Mouse (Mus musculus) liver, adult (tissue): ENCODE data around the gene Adipor2.

ENCODE experiments used
- GATA4 ChIP-seq: IDR thresholded peaks from 2 replicates; pipeline ENCODE4 v1.6.1; 2014; ENCODE audit warnings: mild to moderate bottlenecking, low read length; ENCODE audit not compliant: insufficient replicate concordance

Gene Adipor2

GRCm38 (mm10) chr6:119377613-119378012 lies 39.9 kb downstream of the Adipor2 start:
- TF ChIP-seq GATA4, result peak; percentile 77; the same call in 1 of the 2 replicates

DNA sequence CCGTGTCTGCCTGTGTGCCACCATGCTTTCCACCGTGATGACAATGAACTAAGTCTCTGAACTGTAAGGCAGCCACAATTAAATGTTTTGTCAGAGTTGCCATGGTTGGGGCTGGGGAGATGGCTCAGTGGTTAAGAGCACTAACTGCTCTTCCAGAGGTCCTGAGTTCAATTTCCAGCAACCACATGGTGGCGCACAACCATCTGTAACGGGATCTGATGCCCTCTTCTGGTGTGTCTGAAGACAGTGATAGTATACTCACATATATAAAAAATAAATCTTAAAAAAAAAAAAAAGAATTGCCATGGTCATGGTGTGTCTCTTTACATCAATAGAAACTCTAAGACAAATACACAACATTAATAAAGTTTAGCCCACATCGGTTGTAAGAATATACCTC lies 42.5 kb downstream of the Adipor2 start:
- no peak for TF ChIP-seq GATA4

DNA sequence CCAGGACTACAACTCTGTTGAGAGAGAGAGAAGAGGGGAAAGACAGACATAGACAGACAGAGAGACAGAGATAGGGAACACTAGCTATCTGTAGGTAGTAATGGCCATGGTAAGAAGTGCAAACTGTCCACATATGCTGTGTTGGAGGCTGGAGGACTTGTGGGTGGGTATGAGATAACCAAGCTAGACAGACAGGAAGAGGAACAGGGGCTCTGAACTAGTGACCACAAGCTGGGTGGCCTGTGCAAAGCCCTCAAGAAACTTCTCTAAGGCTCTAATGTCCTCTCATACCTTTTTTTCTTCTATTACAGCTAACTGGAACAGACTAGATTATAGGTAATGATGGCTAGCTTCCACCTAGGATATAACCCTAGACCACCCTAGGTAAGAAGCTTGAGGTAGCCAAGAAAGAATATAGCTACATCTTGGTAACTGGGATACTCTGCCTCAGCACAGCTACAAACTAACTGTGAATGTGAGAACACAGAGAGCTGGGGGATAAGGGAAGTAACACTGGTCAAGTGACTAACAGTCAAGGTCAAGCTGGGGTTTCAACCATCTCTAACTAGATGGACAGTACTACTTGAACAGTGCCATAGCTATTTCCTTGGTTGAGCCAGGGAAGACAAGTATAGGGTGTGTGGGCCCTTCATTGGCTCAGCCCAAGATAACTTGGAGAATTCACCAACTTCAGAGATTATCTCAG lies 44.4 kb downstream of the Adipor2 start:
- no peak for TF ChIP-seq GATA4

DNA sequence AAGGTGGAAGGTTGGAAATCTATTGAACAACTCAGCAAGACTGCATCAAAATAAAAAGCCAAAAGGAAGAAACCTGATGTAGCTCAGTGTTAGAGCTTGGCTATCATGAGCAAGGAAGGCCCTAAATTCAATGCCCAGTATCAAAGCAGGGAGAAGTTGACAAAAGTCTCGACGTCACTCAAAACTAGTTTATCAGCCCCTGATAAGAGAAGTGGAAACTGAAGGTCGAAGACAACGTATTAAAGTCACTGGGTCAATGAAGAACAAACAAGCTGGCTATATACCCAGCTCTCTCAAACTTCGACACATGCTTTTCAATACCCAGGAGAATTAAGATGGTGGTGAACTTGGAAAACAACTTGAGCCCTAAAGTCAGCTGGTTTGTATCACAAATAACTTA lies 45.3 kb downstream of the Adipor2 start:
- TF ChIP-seq GATA4, result no peak

- no peak for TF ChIP-seq GATA4
Observed at GRCm38 (mm10) chr6:119371624-119372023, 45.9 kb downstream of the Adipor2 start.

DNA sequence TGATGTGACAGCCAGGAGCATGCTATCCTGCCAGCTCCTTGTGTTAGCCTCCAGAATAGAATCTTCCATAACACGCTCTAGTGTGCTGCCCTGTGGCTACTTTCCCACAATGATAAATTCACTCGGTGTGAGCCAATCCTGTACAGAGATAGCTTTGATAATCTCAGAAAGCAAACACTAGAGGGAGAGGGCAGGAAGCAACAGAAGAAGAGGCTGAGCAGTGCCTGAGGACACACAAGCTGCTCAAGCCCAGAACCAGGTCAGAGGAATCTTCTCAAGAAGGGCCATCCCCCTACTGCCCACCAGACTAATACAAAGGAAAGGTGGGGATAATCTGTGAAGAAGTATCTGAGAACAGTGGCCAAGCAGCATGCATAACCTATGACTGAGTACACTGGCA lies 50.1 kb downstream of the Adipor2 start:
- no peak for TF ChIP-seq GATA4

DNA sequence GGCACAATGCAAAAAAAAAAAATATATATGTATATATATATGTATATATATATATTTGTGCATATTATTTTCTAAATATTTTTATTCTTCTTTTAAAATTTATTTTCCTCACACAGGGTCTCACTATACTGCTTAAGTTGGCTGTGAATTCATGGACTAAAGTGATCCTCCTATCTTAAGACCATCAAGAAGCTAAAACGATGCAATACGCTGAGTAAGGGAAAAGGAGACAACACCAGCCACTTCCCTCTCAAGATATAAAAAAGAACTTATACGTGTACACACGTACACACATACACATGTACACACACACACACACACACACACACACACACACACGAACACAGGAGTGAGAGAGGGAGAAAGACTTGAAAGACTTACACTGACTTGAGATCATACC lies 53.9 kb downstream of the Adipor2 start:
- TF ChIP-seq GATA4, result no peak

DNA sequence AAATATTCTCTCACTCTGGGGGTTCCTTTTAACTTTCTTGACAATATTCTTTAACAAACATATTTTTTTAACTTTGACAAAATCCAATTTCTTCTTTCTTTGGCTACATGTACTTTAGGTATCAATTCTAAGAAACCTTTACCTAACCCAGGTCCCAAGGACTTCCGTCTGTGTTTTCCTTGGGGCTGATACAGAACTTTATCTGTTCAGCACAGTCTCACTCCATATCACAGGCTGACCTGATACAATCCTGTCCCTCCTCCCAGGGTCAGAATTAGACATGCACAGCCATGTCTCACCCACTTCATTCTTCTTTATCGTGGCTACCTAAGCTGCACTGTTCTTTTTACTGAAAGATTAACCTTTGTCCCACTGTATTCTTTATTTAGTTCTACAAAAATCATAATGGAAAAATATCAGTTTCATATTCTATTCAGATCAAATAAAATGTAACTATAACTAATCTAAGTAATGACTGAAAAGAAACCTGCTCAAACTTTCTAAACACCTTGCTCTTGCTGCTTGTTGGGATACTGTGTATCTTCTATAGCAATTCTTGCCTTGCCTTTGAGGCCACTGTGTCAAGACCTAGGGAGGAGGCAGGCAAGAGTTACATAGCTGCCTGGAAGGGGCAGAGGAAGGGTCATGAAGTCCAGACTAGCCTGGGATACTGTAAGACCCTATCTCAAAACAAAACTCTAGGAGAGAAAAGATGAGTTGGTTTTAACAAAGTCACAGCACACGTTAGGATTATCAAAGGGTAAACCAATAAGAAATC lies 56.4 kb downstream of the Adipor2 start:
- TF ChIP-seq GATA4, result no peak

- TF ChIP-seq GATA4, result no peak
Observed at GRCm38 (mm10) chr6:119358020-119358571, 59.4 kb downstream of the Adipor2 start.

GRCm38 (mm10) chr6:119352501-119352900 lies 65.0 kb downstream of the Adipor2 start:
- TF ChIP-seq GATA4, result no peak

GRCm38 (mm10) chr6:119351656-119352055 lies 65.8 kb downstream of the Adipor2 start:
- TF ChIP-seq GATA4, result no peak

GRCm38 (mm10) chr6:119350703-119351198 lies 66.8 kb downstream of the Adipor2 start:
- TF ChIP-seq GATA4, result no peak

GRCm38 (mm10) chr6:119348234-119348633 lies 69.3 kb downstream of the Adipor2 start:
- no peak for TF ChIP-seq GATA4

DNA sequence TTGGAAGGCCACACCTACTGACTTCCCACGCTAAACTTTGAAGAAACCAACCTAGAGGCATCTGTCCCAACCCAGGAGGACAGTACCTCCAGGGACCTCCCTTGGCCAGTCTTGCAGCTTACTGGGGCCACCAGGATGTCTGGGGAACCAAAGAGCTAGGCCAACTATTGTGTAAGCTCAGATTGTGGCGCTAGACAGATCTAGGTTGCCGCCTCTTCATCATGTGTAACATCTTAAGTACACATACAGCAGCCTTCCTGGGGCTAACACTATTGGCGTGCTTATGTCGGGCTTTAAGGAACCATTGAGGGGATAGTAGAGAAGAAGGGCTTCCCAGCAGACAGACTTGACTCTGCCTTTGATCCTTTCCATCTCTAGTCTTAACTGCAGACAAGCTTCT lies 69.7 kb downstream of the Adipor2 start:
- TF ChIP-seq GATA4, result no peak

GRCm38 (mm10) chr6:119346257-119346656 lies 71.2 kb downstream of the Adipor2 start:
- no peak for TF ChIP-seq GATA4

GRCm38 (mm10) chr6:119341409-119341808 lies 76.1 kb downstream of the Adipor2 start:
- TF ChIP-seq GATA4, result no peak
